ENCODE assay signal across 20 mouse cellular contexts in genomic region chr3:68541688-68542087, GRCm38 (mm10).
"Had no signal": no experiment of that assay in that cellular context is flagged by ENCODE, and none has a peak within 500 bp of the region (broad histone marks: within the 10 kb centered on the region; RNA-seq: fewer than 3 reads in every experiment).

No protein-coding gene starts in this region.

- H3K27me3 ChIP-seq: lung, embryonic 15.5 days; midbrain, embryonic 15.5 days; neural tube, embryonic 12.5 days; neural tube, embryonic 15.5 days; stomach, embryonic 15.5 days had no signal

- H3K4me2 ChIP-seq: limb, embryonic 13.5 days; lung, embryonic 15.5 days; midbrain, embryonic 11.5 days; midbrain, embryonic 15.5 days; neural tube, embryonic 12.5 days; neural tube, embryonic 15.5 days; stomach, embryonic 15.5 days had no signal

- H3K4me3 ChIP-seq: limb, embryonic 10.5 days; limb, embryonic 13.5 days; lung, embryonic 15.5 days; megakaryocyte, embryonic 14.5 days; midbrain, embryonic 15.5 days; neural tube, embryonic 12.5 days; neural tube, embryonic 15.5 days; stomach, embryonic 15.5 days had no signal

- H3K27ac ChIP-seq: kidney, postnatal 0 days; limb, embryonic 10.5 days; limb, embryonic 13.5 days; lung, embryonic 15.5 days; midbrain, embryonic 15.5 days; neural tube, embryonic 12.5 days; neural tube, embryonic 15.5 days; stomach, embryonic 15.5 days had no signal

- ATAC-seq: intestine, postnatal 0 days; midbrain, embryonic 15.5 days had no signal

- H3K9me3 ChIP-seq: limb, embryonic 10.5 days; midbrain, embryonic 15.5 days; neural tube, embryonic 15.5 days; stomach, embryonic 15.5 days had no signal

- DNase-seq: kidney, adult 2 months; layer of hippocampus, postnatal 36 days; lung, adult 18-20 months; lung, postnatal 10 days; lung, postnatal 36 days; right cerebral cortex, adult 18-20 months; right cerebral cortex, postnatal 14 days; right cerebral cortex, postnatal 4 days; thymus, postnatal 25 days had no signal

- H3K4me1 ChIP-seq: stomach, embryonic 15.5 days had no signal

- H3K36me3 ChIP-seq: limb, embryonic 13.5 days; midbrain, embryonic 15.5 days; neural tube, embryonic 12.5 days; neural tube, embryonic 15.5 days; stomach, embryonic 15.5 days had no signal

- H3K9ac ChIP-seq: limb, embryonic 13.5 days; lung, embryonic 15.5 days; midbrain, embryonic 15.5 days; neural tube, embryonic 12.5 days; neural tube, embryonic 15.5 days; stomach, embryonic 15.5 days had no signal
